Mouse (Mus musculus) megakaryocyte-erythroid progenitor cell, adult 5-6 weeks (primary cell): ENCODE data around the gene Spa17. TPM values are rescaled to one million over a fixed set of nuclear protein-coding genes. Genes with fewer than 3 reads are reported as not detected.

ENCODE experiments used
- ATAC-seq: replicated peaks from 2 replicates; pipeline ENCODE4 v1.8.0; 2016; ENCODE audit warnings: mild to moderate bottlenecking, inconsistent platforms; ENCODE audit not compliant: severe bottlenecking, poor library complexity, low FRiP score, low TSS enrichment
- total RNA-seq, 2 experiments: library from RNA; stranded (forward) in 1 of 2; stranded (reverse) in 1 of 2; fragments of 200-1000, 215-1000 nt in 1 of 2; fragments of >200 nt in 1 of 2; fragmentation: Nextera tagmentation in 1 of 2; gene quantifications; 2 replicates each; pipeline ENCODE4 v1.2.3; 2014 to 2017

Spa17 gene
- total RNA-seq (2014; fragmentation: Nextera tagmentation) (3.5 and 9.8 TPM in 2 replicates), total RNA-seq (2017) (6.2 TPM in 1 of 2 replicates, not detected in the other)

GRCm38 (mm10) chr9:37613182-37613910 lies at the start of gene Spa17:
Gene Spa17 (minus strand): TSS chr9:37613722.
- peak; percentile 91 for ATAC-seq

- ATAC-seq, result no peak
Observed at GRCm38 (mm10) chr9:37663210-37663609, 49.7 kb upstream of the Spa17 start.

GRCm38 (mm10) chr9:37659413-37659812 lies 45.9 kb upstream of the Spa17 start:
- ATAC-seq, result no peak

GRCm38 (mm10) chr9:37656931-37657481 lies 43.5 kb upstream of the Spa17 start, which contains the start of gene Tbrg1:
Gene Tbrg1 (minus strand): TSS chr9:37657312.
- ATAC-seq, result peak; percentile 87

- peak; percentile 46 for ATAC-seq
Observed at GRCm38 (mm10) chr9:37656439-37656881, 42.9 kb upstream of the Spa17 start.

GRCm38 (mm10) chr9:37655961-37656360 lies 42.4 kb upstream of the Spa17 start:
- ATAC-seq, result no peak; the same call in 1 of the 2 replicates

- no peak for ATAC-seq
Observed at GRCm38 (mm10) chr9:37653836-37654235, 40.3 kb upstream of the Spa17 start.

- ATAC-seq, result no peak
Observed at GRCm38 (mm10) chr9:37650639-37651038, 37.1 kb upstream of the Spa17 start.

- ATAC-seq, result no peak
Observed at GRCm38 (mm10) chr9:37646246-37646645, 32.7 kb upstream of the Spa17 start.

- ATAC-seq, result no peak
Observed at GRCm38 (mm10) chr9:37638721-37639120, 25.2 kb upstream of the Spa17 start.

GRCm38 (mm10) chr9:37636800-37637542 lies 23.4 kb upstream of the Spa17 start:
- ATAC-seq, result no peak

- peak; percentile 91 for ATAC-seq
Observed at GRCm38 (mm10) chr9:37636335-37636734, 22.8 kb upstream of the Spa17 start.

- ATAC-seq, result no peak
Observed at GRCm38 (mm10) chr9:37634269-37634668, 20.7 kb upstream of the Spa17 start.

GRCm38 (mm10) chr9:37632305-37632704 lies 18.8 kb upstream of the Spa17 start:
- no peak for ATAC-seq

- no peak for ATAC-seq
Observed at GRCm38 (mm10) chr9:37629941-37630340, 16.4 kb upstream of the Spa17 start.

- ATAC-seq, result no peak
Observed at GRCm38 (mm10) chr9:37628581-37628980, 15.1 kb upstream of the Spa17 start.

- no peak for ATAC-seq
Observed at GRCm38 (mm10) chr9:37627263-37627662, 13.7 kb upstream of the Spa17 start.

GRCm38 (mm10) chr9:37626103-37626567 lies 12.6 kb upstream of the Spa17 start:
- no peak for ATAC-seq

- no peak for ATAC-seq
Observed at GRCm38 (mm10) chr9:37625641-37626040, 12.1 kb upstream of the Spa17 start.

- no peak for ATAC-seq
Observed at GRCm38 (mm10) chr9:37625129-37625528, 11.6 kb upstream of the Spa17 start.
